Mouse (Mus musculus) adrenal gland, adult 8-10 months (tissue): Measurements from ENCODE around the gene Brd7. TPM values are rescaled to one million over a fixed set of nuclear protein-coding genes. Genes with fewer than 3 reads are reported as not detected.

Experiments used
- DNase-seq: peaks from one replicate; pipeline ENCODE4 v3.0.0; 2022
- total RNA-seq, 4 experiments: library from RNA; stranded (reverse); gene quantifications; 2 replicates each; pipeline ENCODE4 v1.2.4; 2022

The Brd7 gene
- total RNA-seq, 4 experiments from 2014 or later: 58.0 to 82.4 (median 64.5) TPM

- no peak for DNase-seq
Measured at GRCm38 (mm10) chr8:88307736-88308135, 54.3 kb downstream of the Brd7 start.

- DNase-seq: no peak
Measured at GRCm38 (mm10) chr8:88306511-88306910, 55.5 kb downstream of the Brd7 start.

- no peak for DNase-seq
Measured at GRCm38 (mm10) chr8:88305814-88306213, 56.2 kb downstream of the Brd7 start.

GRCm38 (mm10) chr8:88301589-88302437 lies 60.2 kb downstream of the Brd7 start:
- DNase-seq: no peak

GRCm38 (mm10) chr8:88299907-88300603 lies 61.9 kb downstream of the Brd7 start:
- no peak for DNase-seq

- no peak for DNase-seq
Measured at GRCm38 (mm10) chr8:88298733-88299103, 63.3 kb downstream of the Brd7 start.

GRCm38 (mm10) chr8:88297976-88298732 lies 63.8 kb downstream of the Brd7 start:
- no peak for DNase-seq

GRCm38 (mm10) chr8:88294977-88295376 lies 67.0 kb downstream of the Brd7 start:
- DNase-seq: no peak

- no peak for DNase-seq
Measured at GRCm38 (mm10) chr8:88293590-88294356, 68.2 kb downstream of the Brd7 start.

GRCm38 (mm10) chr8:88292926-88293325 lies 69.1 kb downstream of the Brd7 start:
- no peak for DNase-seq

GRCm38 (mm10) chr8:88291305-88291690 lies 70.7 kb downstream of the Brd7 start:
- DNase-seq: no peak

GRCm38 (mm10) chr8:88290326-88291304 lies 71.4 kb downstream of the Brd7 start:
- DNase-seq: no peak

- no peak for DNase-seq
Measured at GRCm38 (mm10) chr8:88289901-88290300, 72.1 kb downstream of the Brd7 start.

- no peak for DNase-seq
Measured at GRCm38 (mm10) chr8:88288622-88289242, 73.3 kb downstream of the Brd7 start.

- no peak for DNase-seq
Measured at GRCm38 (mm10) chr8:88286421-88286960, 75.5 kb downstream of the Brd7 start.

- no peak for DNase-seq
Measured at GRCm38 (mm10) chr8:88285469-88286356, 76.3 kb downstream of the Brd7 start.

GRCm38 (mm10) chr8:88284738-88285137 lies 77.3 kb downstream of the Brd7 start:
- no peak for DNase-seq

- no peak for DNase-seq
Measured at GRCm38 (mm10) chr8:88283243-88284115, 78.5 kb downstream of the Brd7 start.
